Mouse (Mus musculus) cerebellum, adult 2 months (tissue): ENCODE measurements around the gene Sft2d2.

Experiments
- CTCF ChIP-seq: fragments of 200-500 bp; IDR thresholded peaks from 2 replicates; pipeline ENCODE4 v1.5.1; 2011; ENCODE audit warnings: low read depth, mild to moderate bottlenecking, control low read depth, low read length, moderate library complexity, borderline replicate concordance; ENCODE audit not compliant: insufficient read depth
- POLR2A ChIP-seq: fragments of 200-500 bp; IDR thresholded peaks from 2 replicates; pipeline ENCODE4 v1.6.1; 2011; ENCODE audit warnings: low read length, control low read depth, borderline replicate concordance; ENCODE audit not compliant: insufficient read depth

DNA sequence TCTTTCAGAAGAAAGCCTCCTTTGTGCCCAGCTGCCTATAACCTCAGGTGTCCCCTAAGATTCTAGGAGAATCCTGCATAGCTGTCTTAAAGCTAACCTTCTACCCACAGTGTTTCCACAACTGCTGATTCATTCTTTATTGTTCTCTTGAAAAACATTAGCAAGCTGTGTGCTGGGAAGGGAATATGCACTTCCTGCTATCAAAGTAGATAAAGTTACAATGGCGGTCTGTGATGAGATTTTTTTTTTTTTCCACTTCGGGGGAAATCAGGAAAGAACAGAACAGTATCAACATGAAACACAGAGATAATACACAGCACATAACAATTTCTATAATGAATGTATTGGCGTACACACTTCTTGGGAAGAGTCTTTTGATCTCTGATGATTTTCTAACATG is 3.6 kb upstream of the Sft2d2 start:
- TF ChIP-seq CTCF (no peak), POLR2A (no peak)
